Mouse (Mus musculus) forebrain, embryonic 10.5 days (tissue): ENCODE results near the gene Vmn2r76. TPM values are rescaled to one million over a fixed set of nuclear protein-coding genes. Genes with fewer than 3 reads are reported as not detected.
"Not testable (repeated sequence)": the region's sequence is repeated elsewhere in the genome, so short reads cannot be mapped to it uniquely, and the experiment has no call there.

Source experiments
- DNase-seq: peaks from one replicate; pipeline ENCODE4 v3.0.0-alpha.2; 2017; ENCODE audit warnings: low spot score; ENCODE audit errors: extremely low spot score
- H3K27ac ChIP-seq: fragments of 300-500 bp; sonication (generic); 2 replicates; pipeline ENCODE4 v1.5.1; 2016; ENCODE audit warnings: mild to moderate bottlenecking
- H3K27me3 ChIP-seq: fragments of 300-500 bp; sonication (generic); 2 replicates; pipeline ENCODE4 v1.6.1; 2016; ENCODE audit warnings: mild to moderate bottlenecking; ENCODE audit not compliant: poor library complexity, severe bottlenecking
- H3K36me3 ChIP-seq: fragments of 300-500 bp; sonication (generic); replicated peaks from 2 replicates; pipeline ENCODE4 v1.6.1; 2016; ENCODE audit warnings: mild to moderate bottlenecking, moderate library complexity
- H3K4me1 ChIP-seq: fragments of 300-500 bp; sonication (generic); 2 replicates; pipeline ENCODE4 v1.6.1; 2016
- H3K4me3 ChIP-seq: fragments of 300-500 bp; sonication (generic); 2 replicates; pipeline ENCODE4 v1.5.1; 2016; ENCODE audit warnings: mild to moderate bottlenecking, moderate library complexity
- H3K9me3 ChIP-seq: fragments of 300-500 bp; sonication (generic); 2 replicates; pipeline ENCODE4 v1.6.1; 2016; ENCODE audit warnings: mild to moderate bottlenecking, moderate library complexity
- whole genome bisulfite sequencing: fragments of 180-500 bp; shearing (Covaris S2); methylation state at CpG from one replicate; pipeline ENCODE4 v1.1.7; 2016; 5-methylcytosine and 5-hydroxymethylcytosine counted together
- polyA plus RNA-seq: library from polyadenylated mRNA; unstranded; fragments of >200 nt; fragmentation: Nextera tagmentation; extraction: Ambion mirVana; gene quantifications from 2 replicates; pipeline ENCODE4 v1.2.1, GENCODE M21; 2016

Gene Vmn2r76
- not detected in 2 replicates for polyA plus RNA-seq

GRCm38 (mm10) chr7:86246208-86246607, at the start of gene Vmn2r76:
Gene Vmn2r76 (minus strand): TSS chr7:86246308.
- H3K27me3 ChIP-seq = no peaks in the 10 kb centered on the region
- H3K4me3 ChIP-seq = no peak within 1 kb of the TSS
- H3K9me3 ChIP-seq = no peaks in the 10 kb centered on the region
- no peaks in the 10 kb centered on the region for H3K4me1 ChIP-seq
- no peaks in the 10 kb centered on the region for H3K36me3 ChIP-seq
- no peak within 1 kb of the TSS for H3K27ac ChIP-seq
- no peak for DNase-seq
- WGBS = 80% methylated on average over 1 of the region's 1 CpGs

- Histone ChIP-seq H3K9me3 (no peaks in the 10 kb centered on the region), H3K27ac (no peak within 1 kb of the TSS), H3K36me3 (no peaks in the 10 kb centered on the region), H3K4me1 (no peaks in the 10 kb centered on the region), H3K27me3 (no peaks in the 10 kb centered on the region), H3K4me3 (no peak within 1 kb of the TSS)
- no peak for DNase-seq
- WGBS = 94% methylated on average over 1 of the region's 1 CpGs
Measured at GRCm38 (mm10) chr7:86277072-86277471, 31.0 kb upstream of the Vmn2r76 start, which contains the start of gene Olfr310. Gene Olfr310 (minus strand): TSS chr7:86277172.

- no peaks in the 10 kb centered on the region for H3K27me3 ChIP-seq
- DNase-seq = peak; percentile 16
- H3K36me3 ChIP-seq = no peaks in the 10 kb centered on the region
Measured at GRCm38 (mm10) chr7:86211345-86211744, 34.8 kb downstream of the Vmn2r76 start.

GRCm38 (mm10) chr7:86171678-86172077, 74.4 kb downstream of the Vmn2r76 start, which contains the start of gene Vmn2r75:
Gene Vmn2r75 (minus strand): TSS chr7:86171778.
- H3K4me3 ChIP-seq, DNase-seq, H3K9me3 ChIP-seq, H3K4me1 ChIP-seq, H3K36me3 ChIP-seq, H3K27ac ChIP-seq, H3K27me3 ChIP-seq: not testable (repeated sequence)
- WGBS = 69% methylated on average over 1 of the region's 1 CpGs

More at GRCm38 (mm10) chr7:86211345-86211744, 34.8 kb downstream of the Vmn2r76 start:
- no peaks in the 10 kb centered on the region for H3K4me1 ChIP-seq
- H3K27ac ChIP-seq = no peak overlapping the region
- no peak overlapping the region for H3K4me3 ChIP-seq
- no peaks in the 10 kb centered on the region for H3K9me3 ChIP-seq

Other genes starting within 250 kb of the Vmn2r76 start
- not detected in 2 replicates for gene Vmn2r75, start 74.5 kb downstream of the Vmn2r76 start, polyA plus RNA-seq
- not detected in 2 replicates for gene Olfr310, start 30.9 kb upstream of the Vmn2r76 start, polyA plus RNA-seq
- gene Olfr309, start 67.4 kb upstream of the Vmn2r76 start, polyA plus RNA-seq = not detected in 2 replicates
- not detected in 2 replicates for gene Olfr308, start 79.3 kb upstream of the Vmn2r76 start, polyA plus RNA-seq
- gene Olfr307, start 91.3 kb upstream of the Vmn2r76 start, polyA plus RNA-seq = not detected in 2 replicates
- gene Olfr305, start 120.6 kb upstream of the Vmn2r76 start, polyA plus RNA-seq = not detected in 2 replicates
- gene Olfr304, start 140.3 kb upstream of the Vmn2r76 start, polyA plus RNA-seq = not detected in 2 replicates
- gene Olfr303, start 151.5 kb upstream of the Vmn2r76 start, polyA plus RNA-seq = not detected in 2 replicates
- not detected in 2 replicates for gene Olfr301, start 157.5 kb upstream of the Vmn2r76 start, polyA plus RNA-seq
- not detected in 2 replicates for gene Olfr299, start 213.6 kb upstream of the Vmn2r76 start, polyA plus RNA-seq
- gene Olfr298, start 246.2 kb upstream of the Vmn2r76 start, polyA plus RNA-seq = not detected in 2 replicates